Mouse (Mus musculus) adrenal gland (tissue): Measurements from ENCODE around the gene Map3k14.

Source experiments
- intact Hi-C: fragments of 180-260 bp; cut with DNase I; formaldehyde crosslinking; loops from one replicate; pipeline ENCODE4 v1.15.1; 2025

Gene Map3k14

GRCm38 (mm10) chr11:103177815-103178485 is 89.3 kb downstream of the Map3k14 start:
- intact Hi-C loops: no loop called here

- intact Hi-C loops: no loop called here
These were observed 90.1 kb downstream of the Map3k14 start for GRCm38 (mm10) chr11:103177216-103177615.

DNA sequence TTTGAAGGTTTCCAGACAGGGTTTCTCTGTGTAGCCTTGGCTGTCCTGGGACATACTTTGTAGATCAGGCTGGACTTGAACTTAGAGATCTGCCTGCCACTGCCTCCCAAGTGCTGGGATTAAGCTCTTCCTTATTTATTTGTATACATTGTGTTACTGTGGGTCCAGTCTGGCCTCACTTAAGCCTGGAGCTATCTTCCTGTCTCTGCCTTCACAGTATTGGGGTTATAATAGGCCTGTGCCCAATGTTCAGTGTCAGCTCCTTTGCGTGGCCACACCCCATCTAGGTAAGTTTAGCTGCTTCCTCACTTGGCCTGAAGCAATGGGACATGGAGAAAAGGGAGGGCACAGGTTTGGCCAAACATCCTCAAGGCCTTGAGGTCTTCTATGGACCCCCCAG is 90.8 kb downstream of the Map3k14 start:
- intact Hi-C loops: no loop called here

- intact Hi-C loops: no loop called here
These were observed 91.4 kb downstream of the Map3k14 start for GRCm38 (mm10) chr11:103175688-103176442.

GRCm38 (mm10) chr11:103174891-103175391 is 92.3 kb downstream of the Map3k14 start:
- intact Hi-C loops: loop anchor here (5.0 kb wide), 1 partner anchor 57 kb away; no protein-coding TSS in a partner anchor

GRCm38 (mm10) chr11:103174411-103174832 is 92.8 kb downstream of the Map3k14 start:
- intact Hi-C loops: loop anchor here (5.0 kb wide), 1 partner anchor 58 kb away; no protein-coding TSS in a partner anchor

- intact Hi-C loops: loop anchor here (5.0 kb wide), 1 partner anchor 58 kb away; no protein-coding TSS in a partner anchor
These were observed 93.4 kb downstream of the Map3k14 start for GRCm38 (mm10) chr11:103173771-103174344.

GRCm38 (mm10) chr11:103173041-103173770 is 94.1 kb downstream of the Map3k14 start:
- intact Hi-C loops: loop anchor here (5.0 kb wide), 1 partner anchor 59 kb away; no protein-coding TSS in a partner anchor

DNA sequence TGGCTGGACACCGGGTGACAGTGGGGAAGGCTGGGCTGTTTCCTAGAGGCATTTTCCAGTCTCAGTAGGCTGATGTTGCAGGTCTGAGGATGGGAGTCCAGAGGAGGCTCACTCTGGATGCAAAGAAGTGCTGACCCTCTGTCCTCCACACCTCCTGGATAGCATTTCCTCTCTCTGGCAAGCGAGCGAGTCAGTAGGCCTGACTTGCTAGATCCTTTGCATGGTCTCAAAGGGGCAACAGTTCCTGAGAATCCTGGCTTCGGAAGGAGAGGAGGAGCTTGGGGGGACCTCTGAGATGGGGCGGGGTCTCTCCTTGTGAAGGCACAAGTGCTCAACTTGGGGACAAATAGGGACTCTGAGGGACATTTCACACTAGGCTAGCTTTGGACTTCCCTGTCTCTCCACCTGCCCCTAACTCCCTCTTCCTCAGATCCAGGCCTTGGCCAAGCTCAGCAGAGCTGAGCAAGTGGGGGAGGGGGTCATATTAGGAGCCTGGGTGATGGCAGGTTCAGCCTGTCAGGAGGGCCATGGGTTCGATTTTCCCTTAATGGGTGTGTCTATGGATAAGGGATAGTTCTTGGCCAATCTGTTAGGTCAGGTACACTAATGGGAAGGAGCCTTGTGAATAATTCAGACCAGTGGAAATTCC is 94.8 kb downstream of the Map3k14 start:
- intact Hi-C loops: loop anchor here (5.0 kb wide), 1 partner anchor 60 kb away; no protein-coding TSS in a partner anchor

- intact Hi-C loops: loop anchor here (5.0 kb wide), 1 partner anchor 60 kb away; no protein-coding TSS in a partner anchor
These were observed 95.4 kb downstream of the Map3k14 start for GRCm38 (mm10) chr11:103171703-103172391.

DNA sequence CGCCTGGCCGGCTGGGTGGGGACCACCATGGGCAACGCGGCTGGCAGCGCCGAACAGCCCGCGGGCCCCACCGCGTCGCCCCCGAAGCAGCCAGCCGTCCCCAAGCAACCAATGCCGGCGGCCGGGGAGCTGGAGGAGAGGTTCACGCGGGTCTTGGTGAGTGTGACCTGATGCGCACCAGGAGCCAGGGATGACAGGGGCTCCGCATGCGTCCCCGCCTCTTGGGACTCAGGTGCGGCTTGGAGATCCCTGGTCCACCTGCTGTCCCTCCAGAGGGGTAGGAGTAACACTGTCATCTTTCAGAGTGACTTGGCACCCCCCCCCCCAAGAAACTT is 96.0 kb downstream of the Map3k14 start:
- intact Hi-C loops: loop anchor here (5.0 kb wide), 1 partner anchor 61 kb away; no protein-coding TSS in a partner anchor

DNA sequence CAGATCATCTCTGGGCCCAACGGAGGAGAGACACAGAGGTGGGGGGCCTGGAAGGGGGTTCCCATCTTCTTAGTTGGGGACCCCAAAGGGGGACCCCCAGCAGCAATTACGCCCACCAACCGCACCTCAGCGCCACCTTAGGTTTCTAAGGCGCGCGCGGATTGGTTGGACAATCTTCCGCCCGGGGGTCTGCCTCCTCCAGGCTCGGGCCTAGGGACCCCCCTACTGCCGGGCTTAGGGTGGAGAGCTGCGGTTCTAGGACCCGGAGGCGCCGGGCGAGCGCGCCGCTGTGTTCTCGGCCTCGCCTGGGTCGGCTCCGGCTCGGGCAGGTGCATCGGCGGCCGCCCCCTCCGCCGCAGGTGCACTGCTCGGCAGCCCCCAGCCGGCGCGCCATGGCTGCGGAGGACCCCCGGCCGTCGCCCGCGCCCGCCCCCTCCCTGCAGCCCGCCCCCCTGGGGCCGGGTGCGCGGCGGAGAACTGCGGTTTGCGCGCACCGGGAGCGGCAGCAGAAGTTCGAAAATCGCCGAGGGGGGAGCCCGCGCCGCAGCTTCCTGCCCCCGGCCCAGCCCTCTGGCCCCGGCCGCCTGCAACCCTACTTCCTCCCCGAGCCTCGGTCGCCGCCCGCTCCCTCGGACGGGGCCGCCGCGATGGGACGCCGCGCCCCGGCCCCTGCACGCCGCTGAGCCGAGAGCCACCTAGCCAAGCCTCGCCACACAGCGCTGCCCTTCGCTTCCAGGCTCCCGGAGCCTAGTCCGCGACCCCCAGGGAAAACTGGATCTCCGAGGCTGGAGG is 96.6 kb downstream of the Map3k14 start, which contains the start of gene Fmnl1:
Gene Fmnl1, plus strand, starts transcription at position 614 of the 792 bp plus-strand sequence.
- intact Hi-C loops: loop anchor here (5.0 kb wide), 1 partner anchor 62 kb away; no protein-coding TSS in a partner anchor

DNA sequence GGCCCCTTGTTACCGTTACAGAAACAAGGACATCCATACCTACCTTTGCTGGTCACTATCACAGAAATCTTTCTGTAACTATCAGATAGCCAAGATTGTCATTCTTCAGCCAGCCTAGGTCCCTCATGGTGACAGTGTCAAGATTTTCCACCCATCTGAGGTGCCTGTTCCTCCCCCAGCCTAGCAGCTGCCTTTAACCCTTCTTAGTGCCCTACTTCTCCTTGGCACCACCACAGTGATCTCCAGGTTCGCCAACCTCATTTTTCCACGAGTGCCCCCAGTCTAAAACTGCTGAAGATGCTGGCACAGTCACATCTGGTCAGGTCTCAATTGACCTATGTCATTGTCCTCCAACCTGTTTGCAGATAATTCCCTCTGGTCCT is 97.2 kb downstream of the Map3k14 start:
- intact Hi-C loops: loop anchor here (5.0 kb wide), 1 partner anchor 62 kb away; no protein-coding TSS in a partner anchor
